Mouse (Mus musculus) CD4-positive, CD25-positive, alpha-beta regulatory T cell, adult 9 weeks (primary cell): ENCODE data around the gene Ppp1r14d. TPM values are rescaled to one million over a fixed set of nuclear protein-coding genes. Genes with fewer than 3 reads are reported as not detected.

Experiments used
- polyA plus RNA-seq: library from polyadenylated mRNA; unstranded; fragments of 100-300 nt; shearing (Covaris generic); gene quantifications from one replicate; pipeline ENCODE4 v1.2.1, GENCODE M21; 2017

Ppp1r14d gene
- polyA plus RNA-seq = not detected

DNA sequence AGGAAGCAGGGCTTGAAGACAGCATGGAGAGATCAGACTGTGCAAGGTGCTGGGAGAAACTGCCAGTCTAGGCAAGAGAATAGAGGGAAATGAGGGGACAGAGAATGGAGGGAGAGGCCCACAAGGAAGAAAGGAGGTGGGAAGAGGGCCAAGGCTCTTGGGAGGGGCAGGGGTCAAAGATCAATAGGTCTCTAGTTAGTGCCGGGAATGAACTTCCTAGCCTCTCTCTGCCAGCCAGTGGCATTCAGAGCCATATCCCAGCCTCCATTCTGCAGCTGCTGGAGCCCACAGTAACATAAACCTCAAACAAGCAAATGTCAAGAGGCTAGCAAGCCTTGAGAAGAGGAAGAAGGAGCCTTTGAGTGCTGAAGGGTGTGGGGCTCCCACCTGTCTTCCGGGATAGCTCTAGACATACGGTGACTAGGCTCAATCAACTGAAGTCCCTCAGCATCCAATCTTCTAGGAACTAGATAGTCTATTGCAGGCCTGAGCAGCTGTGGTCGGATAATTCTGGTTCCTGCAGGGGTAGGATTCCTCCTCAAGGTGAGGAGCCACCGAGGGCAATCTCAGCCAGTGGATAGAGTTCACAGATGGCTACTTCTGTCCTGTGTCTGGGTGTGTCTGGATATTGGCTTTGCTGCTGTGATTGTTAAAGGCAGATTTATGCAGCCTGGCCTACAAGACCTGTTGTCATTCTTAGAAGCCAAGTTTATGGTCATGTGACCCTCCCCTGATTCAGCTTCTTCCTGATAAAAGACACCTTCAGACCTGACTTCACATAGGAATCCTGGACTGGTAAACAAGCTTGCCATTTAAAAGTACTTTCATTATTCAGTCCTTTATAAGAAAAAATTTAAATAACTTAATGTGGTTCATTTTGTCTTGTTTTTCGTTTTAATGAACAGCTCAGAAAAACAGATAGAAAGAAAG, at the start of gene Ppp1r14d:
TSS of gene Ppp1r14d (minus strand) at position 132 of the 930 bp plus-strand sequence.

DNA sequence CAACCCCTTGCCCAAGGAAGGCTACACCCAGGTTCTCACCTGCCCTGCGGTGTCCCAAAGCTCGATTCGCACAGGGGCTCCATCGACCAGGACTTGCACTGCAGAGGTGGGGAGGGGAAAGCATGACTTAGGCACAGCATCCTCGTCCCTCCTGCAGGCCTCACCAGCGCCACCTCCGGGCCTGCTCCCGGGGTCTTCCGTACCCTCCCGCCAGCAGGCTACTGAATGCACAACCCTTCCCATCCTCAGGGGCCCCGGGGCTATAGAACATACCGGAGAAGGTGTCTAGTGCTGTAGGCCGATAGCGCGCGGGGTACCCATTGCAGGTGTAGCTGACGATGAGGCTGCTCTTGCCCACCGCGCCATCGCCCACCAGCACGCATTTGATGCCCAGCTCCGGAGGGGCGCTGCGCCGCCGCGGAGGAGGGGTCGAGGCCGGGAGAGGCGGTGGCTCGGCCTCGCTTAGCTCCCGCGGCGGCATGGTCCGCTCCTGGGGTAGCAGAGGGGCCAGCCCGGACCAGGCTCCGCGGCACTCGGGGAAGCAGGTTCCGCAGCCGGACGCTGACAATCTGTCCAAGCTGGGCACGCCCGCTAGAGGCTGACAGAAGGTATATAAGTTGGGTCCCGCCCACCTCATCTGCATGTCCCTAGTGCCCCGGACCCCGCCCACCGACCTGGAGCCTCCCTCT, 41.1 kb upstream of the Ppp1r14d start, which contains the start of gene Rhov:
TSS of gene Rhov (minus strand) at position 630 of the 689 bp plus-strand sequence.

DNA sequence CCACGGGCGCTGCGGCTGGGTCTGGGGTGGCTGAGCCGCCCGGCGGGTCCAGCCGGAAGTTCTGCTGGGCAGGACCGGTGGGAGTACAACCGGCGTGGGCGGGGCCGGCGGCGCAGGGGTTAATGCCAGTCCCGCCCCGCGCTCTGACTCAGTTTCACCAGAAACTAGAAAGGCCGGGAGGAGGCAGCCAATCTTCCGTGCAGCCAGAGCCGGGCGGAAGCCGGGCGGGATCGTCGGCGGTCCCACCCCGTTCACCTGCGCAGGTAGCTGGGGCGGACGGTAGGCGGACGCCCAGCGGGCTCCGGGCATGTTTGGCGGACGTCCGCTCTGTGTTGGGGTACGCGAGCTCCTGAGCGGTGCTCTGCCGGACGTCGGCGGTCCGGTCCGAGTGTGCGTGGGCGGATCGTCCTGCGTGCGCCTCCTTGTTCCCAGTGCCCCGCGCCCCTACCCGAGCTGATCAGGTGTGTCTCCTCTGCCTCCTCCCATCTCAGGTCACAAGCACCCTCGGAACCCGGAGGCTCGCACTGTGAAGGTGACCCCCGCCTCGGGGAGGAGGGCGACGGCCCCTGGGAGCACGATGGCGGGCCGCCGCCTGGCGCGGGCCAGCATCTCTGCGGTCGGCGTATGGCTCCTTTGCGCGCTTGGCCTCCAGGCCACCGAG, 7.6 kb upstream of the Ppp1r14d start, which contains the start of gene Spint1:
TSS of gene Spint1 (plus strand) at position 153 of the 661 bp plus-strand sequence.

DNA sequence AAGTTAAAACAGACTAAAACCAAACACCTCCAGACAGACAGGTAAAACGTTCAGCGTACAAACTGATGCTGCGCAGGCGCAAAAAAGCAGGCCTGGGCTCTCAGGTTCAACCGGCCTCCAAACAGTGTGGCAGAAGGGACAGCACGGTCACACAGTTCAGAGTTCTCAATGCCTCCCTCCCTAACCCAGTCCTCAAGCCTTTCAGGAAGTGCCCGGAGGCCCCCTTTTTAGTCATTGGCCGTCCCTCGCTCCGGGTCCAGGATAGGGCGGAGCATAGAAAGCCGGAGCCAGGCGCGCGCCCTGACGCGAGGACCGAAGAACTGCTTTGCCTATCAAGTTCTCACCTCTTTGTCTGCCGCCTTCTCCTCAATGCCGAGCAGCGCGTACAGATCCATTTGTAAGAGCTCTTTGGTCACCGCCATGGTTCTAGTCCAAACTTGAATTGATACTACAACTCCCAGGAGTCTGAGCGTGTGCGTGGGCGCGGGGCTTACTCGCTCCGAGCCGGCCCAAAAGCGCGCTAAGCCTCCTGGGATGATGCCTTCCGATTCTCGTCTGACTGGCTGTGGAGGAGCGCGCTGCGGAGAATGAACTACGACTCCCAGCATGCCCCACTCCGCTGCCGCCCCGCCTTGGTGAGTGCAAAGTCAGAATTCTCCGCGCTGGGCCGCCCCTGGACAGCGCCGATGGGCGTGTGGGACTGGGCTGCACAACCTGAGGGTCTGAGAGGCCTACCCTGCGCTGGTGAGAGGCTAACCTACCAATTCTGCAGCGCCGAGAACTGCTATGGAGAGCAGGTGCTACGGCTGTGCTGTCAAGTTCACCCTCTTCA, 21.1 kb downstream of the Ppp1r14d start, which contains the start of the genes Zfyve19 and Dnajc17:
TSS of gene Zfyve19 (plus strand) at position 274 of the 832 bp plus-strand sequence.
TSS of gene Dnajc17 (minus strand) at position 452 of the 832 bp plus-strand sequence.

DNA sequence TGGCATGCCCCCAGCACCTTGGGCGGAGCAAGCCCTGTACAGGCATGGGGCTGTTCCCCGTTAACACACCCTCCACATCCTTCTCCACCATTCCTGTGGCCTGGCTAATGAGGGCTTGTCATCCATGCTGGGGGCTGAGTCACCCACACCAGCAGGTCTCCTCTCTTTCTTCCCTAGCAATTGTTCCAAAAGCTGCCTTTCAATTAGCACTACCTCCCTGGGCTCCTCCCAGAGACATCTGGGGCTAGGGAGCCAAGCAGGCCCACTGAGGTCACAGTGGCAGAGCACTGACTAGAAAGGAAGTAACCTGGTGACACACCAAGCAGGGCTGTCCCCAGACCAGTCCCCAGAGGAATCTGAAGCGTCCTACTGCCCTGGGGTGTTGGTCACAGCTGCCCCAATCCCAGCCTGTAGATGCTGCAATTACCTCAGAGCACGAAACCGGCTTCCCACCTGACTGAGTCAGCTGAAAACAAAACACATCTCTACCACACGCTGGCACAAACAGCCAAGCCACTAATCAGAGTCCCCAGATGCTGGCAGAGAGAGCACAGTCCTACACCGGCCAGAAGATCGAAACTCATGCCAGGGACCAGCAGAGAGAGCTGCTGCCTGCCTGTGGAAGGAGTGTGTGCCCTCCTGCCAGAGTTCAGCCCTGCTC, 55.6 kb downstream of the Ppp1r14d start, which contains the start of gene Gm14137:
TSS of gene Gm14137 (plus strand) at position 519 of the 661 bp plus-strand sequence.

Other genes starting within 250 kb of the Ppp1r14d start
- gene Ccdc32, start 200.5 kb downstream of the Ppp1r14d start, polyA plus RNA-seq = 27.4 TPM
- 2.5 TPM for gene Rpusd2, start 195.1 kb downstream of the Ppp1r14d start, polyA plus RNA-seq
- 2.3 TPM for gene Knl1, start 182.8 kb downstream of the Ppp1r14d start, polyA plus RNA-seq
- gene Rad51, start 117.1 kb downstream of the Ppp1r14d start, polyA plus RNA-seq = 6.8 TPM
- 30.7 TPM for gene Rmdn3, start 72.9 kb downstream of the Ppp1r14d start, polyA plus RNA-seq
- not detected for gene Gchfr, start 62.1 kb downstream of the Ppp1r14d start, polyA plus RNA-seq
- gene Gm14137, start 55.4 kb downstream of the Ppp1r14d start, polyA plus RNA-seq = 1.1 TPM
- 57.0 TPM for gene Zfyve19, start 21.3 kb downstream of the Ppp1r14d start, polyA plus RNA-seq
- gene Dnajc17, start 21.1 kb downstream of the Ppp1r14d start, polyA plus RNA-seq = 24.1 TPM
- gene Spint1, start 7.5 kb upstream of the Ppp1r14d start, polyA plus RNA-seq = not detected
- 0.21 TPM for gene Rhov, start 41.4 kb upstream of the Ppp1r14d start, polyA plus RNA-seq
- 20.2 TPM for gene Vps18, start 58.8 kb upstream of the Ppp1r14d start, polyA plus RNA-seq
- not detected for gene Dll4, start 95.9 kb upstream of the Ppp1r14d start, polyA plus RNA-seq
- gene Chac1, start 121.3 kb upstream of the Ppp1r14d start, polyA plus RNA-seq = 0.16 TPM
- gene Ino80, start 247.8 kb upstream of the Ppp1r14d start, polyA plus RNA-seq = 6.3 TPM